In genomic region chr10:84756435-84757095, GRCm38 (mm10) we compare ENCODE assay signal across 9 mouse cellular contexts. TPM values are rescaled to one million over a fixed set of nuclear protein-coding genes. Genes with fewer than 3 reads are reported as not detected.
DNase-seq lines count a peak whose midpoint lies in the region; ATAC-seq and TF ChIP-seq lines count a peak whose summit lies in the region.
"Had no signal": no experiment of that assay in that cellular context is flagged by ENCODE, and none has a peak within 500 bp of the region (broad histone marks: within the 10 kb centered on the region; RNA-seq: fewer than 3 reads in every experiment).

No protein-coding gene starts in this region.

- peak overlapping the region; percentile 53 for H3K4me3 ChIP-seq in layer of hippocampus, adult 2 months
- H3K4me3 ChIP-seq in hindbrain, embryonic 14.5 days (replicated peaks; ENCODE audit: low read length): peak overlapping the region; percentile 42
- H3K4me3 ChIP-seq in midbrain, embryonic 16.5 days (ENCODE audit: low read depth, low read length): peak overlapping the region; percentile 40

- no peak for TF ChIP-seq CTCF in layer of hippocampus, adult 2 months (conservative IDR thresholded peaks at IDR 0.05)

- H3K4me1 ChIP-seq in hindbrain, embryonic 14.5 days (replicated peaks; ENCODE audit: control insufficient read depth, insufficient read depth, low read length): peaks cover 35% of the 10 kb centered on the region
- H3K4me1 ChIP-seq in midbrain, embryonic 16.5 days (ENCODE audit: control insufficient read depth, insufficient read depth, low read length): peaks cover 49% of the 10 kb centered on the region

- H3K9ac ChIP-seq in hindbrain, embryonic 14.5 days: peak overlapping the region; percentile 65
- H3K9ac ChIP-seq in midbrain, embryonic 16.5 days (ENCODE audit: low read depth, low read length): peak overlapping the region; percentile 54
- H3K9ac ChIP-seq: liver, embryonic 14.5 days had no signal

- DNase-seq in layer of hippocampus, adult 2 months (ENCODE audit: low spot score in 2 of 2): no peak
- no peak for DNase-seq in layer of hippocampus, postnatal 25 days (ENCODE audit: extremely low spot score in 1 of 2, low spot score in 1 of 2)
- peak; percentile 83 for DNase-seq in embryo, embryonic 11 days
- DNase-seq in hindbrain, embryonic 14.5 days (ENCODE audit: low spot score): peak; percentile 56
- DNase-seq in gastrocnemius, postnatal 14 days: no peak
- no peak for DNase-seq in gastrocnemius, adult 18-20 months (ENCODE audit: low spot score)

- peaks cover 49% of the 10 kb centered on the region for H3K27me3 ChIP-seq in hindbrain, embryonic 14.5 days (ENCODE audit: control insufficient read depth, insufficient read depth, low read length)
- H3K27me3 ChIP-seq in midbrain, embryonic 16.5 days (ENCODE audit: control insufficient read depth, insufficient read depth, low read depth, low read length): peaks cover 25% of the 10 kb centered on the region

- intact Hi-C loops in gastrocnemius, postnatal 14 days (cut with DNase I; ENCODE audit: low total_unique reads): no loop called here

- no peaks in the 10 kb centered on the region for H3K36me3 ChIP-seq in hindbrain, embryonic 14.5 days (replicated peaks; ENCODE audit: control insufficient read depth, insufficient read depth)
- no peaks in the 10 kb centered on the region for H3K36me3 ChIP-seq in midbrain, embryonic 16.5 days (ENCODE audit: control insufficient read depth, insufficient read depth, low read length)

- ATAC-seq in hindbrain, embryonic 14.5 days (ENCODE audit: low FRiP score): no peak
- no peak for ATAC-seq in midbrain, embryonic 16.5 days
- no peak for ATAC-seq in erythroid progenitor cell, adult 5-6 weeks (replicated peaks; ENCODE audit: low FRiP score, poor library complexity, severe bottlenecking)

- peak overlapping the region; percentile 79 for H3K4me2 ChIP-seq in hindbrain, embryonic 14.5 days (replicated peaks)
- peak overlapping the region; percentile 93 for H3K4me2 ChIP-seq in midbrain, embryonic 16.5 days (ENCODE audit: low read length)

- H3K9me3 ChIP-seq in hindbrain, embryonic 14.5 days (ENCODE audit: control insufficient read depth, low read length): no peaks in the 10 kb centered on the region
- H3K9me3 ChIP-seq in midbrain, embryonic 16.5 days (replicated peaks; ENCODE audit: control insufficient read depth, low read length, poor library complexity, severe bottlenecking): no peaks in the 10 kb centered on the region

- peak overlapping the region; percentile 84 for H3K27ac ChIP-seq in layer of hippocampus, adult 2 months
- peak overlapping the region; percentile 83 for H3K27ac ChIP-seq in hindbrain, embryonic 14.5 days
- H3K27ac ChIP-seq in midbrain, embryonic 16.5 days (ENCODE audit: low read length): peak overlapping the region; percentile 62
- H3K27ac ChIP-seq: liver, embryonic 14.5 days had no signal

- WGBS in hindbrain, embryonic 14.5 days: 0% methylated on average over 42 of the region's 42 CpGs
- under 1% methylated on average over 42 of the region's 42 CpGs for WGBS in midbrain, embryonic 16.5 days

RNA-seq across cellular contexts. Expression of gene Rfx4, which starts 0.7 kb away (rescaled TPM):
- total RNA-seq in layer of hippocampus, adult 2 months (2021): 10 to 100 TPM; 10.7 to 12.1 TPM
- 10 to 100 TPM in 1 of 2 experiments, 1 to 10 TPM in 1; 9.3 to 12.6 TPM for total RNA-seq in layer of hippocampus, postnatal 25 days (2021)
- 23.0 and 25.1 TPM in 2 replicates for polyA plus RNA-seq in hindbrain, embryonic 14.5 days (2014; fragmentation: Nextera tagmentation; extraction: Ambion mirVana)
- polyA plus RNA-seq in midbrain, embryonic 16.5 days (2015; fragmentation: Nextera tagmentation; extraction: Ambion mirVana): 12.6 and 13.9 TPM in 2 replicates
- under 1 TPM in 1 of 2 experiments, not detected in 1; 0.06 TPM for total RNA-seq in gastrocnemius, postnatal 14 days (2021)
- not detected for total RNA-seq in gastrocnemius, adult 18-20 months (2021)
- total RNA-seq in erythroid progenitor cell, adult 5-6 weeks (2015; ENCODE audit: low replicate concordance): not detected in 2 replicates
- total RNA-seq in erythroid progenitor cell, adult 5-6 weeks (2017; ENCODE audit: low replicate concordance): not detected in 2 replicates
- polyA plus RNA-seq: liver, embryonic 14.5 days had no signal

Comparison
In these comparisons a context has a peak if more than half of its experiments do, and no peak if none do; other contexts are left out.
1. DNase-seq: peak in embryo, embryonic 11 days (single experiment) and hindbrain, embryonic 14.5 days (single experiment); none in layer of hippocampus, adult 2 months (0 of 2), layer of hippocampus, postnatal 25 days (0 of 2), gastrocnemius, postnatal 14 days (single experiment) and gastrocnemius, adult 18-20 months (single experiment).
2. RNA of gene Rfx4, which starts 0.7 kb away (total RNA-seq): 9.3 to 12.6 TPM in layer of hippocampus, postnatal 25 days and 10.7 to 12.1 TPM in layer of hippocampus, adult 2 months; 0.06 TPM in gastrocnemius, postnatal 14 days, not detected in gastrocnemius, adult 18-20 months and not detected in erythroid progenitor cell, adult 5-6 weeks; every median in the first group is over 4 times any median in the second.
3. Peak in every context shown above with its lines, with median percentiles within 50 percentile points of each other: H3K27ac ChIP-seq and H3K4me3 ChIP-seq.